7 mouse cellular contexts compared by ENCODE assay signal in the genomic region with DNA sequence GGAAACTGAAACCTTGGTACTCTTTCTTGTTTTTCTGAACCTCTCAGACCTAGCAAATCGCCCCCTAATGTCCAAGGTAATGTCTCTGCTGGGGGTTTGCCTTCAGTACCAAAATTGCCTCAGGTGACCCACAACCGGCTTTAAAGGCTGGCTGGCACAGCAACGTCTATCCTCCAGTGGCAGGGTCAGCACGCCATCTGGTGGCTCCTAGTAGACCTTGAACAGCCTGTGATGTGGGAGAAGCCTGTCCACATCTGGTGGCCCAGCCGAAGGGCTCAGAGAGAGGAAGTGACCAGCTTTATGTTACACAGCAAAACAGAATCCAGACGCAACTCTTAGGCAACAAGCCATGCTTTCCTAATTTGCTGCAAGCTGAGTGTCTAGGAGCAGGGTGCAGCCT. TPM values are rescaled to one million over a fixed set of nuclear protein-coding genes. Genes with fewer than 3 reads are reported as not detected.
A peak's percentile ranks its signal among the peaks of the same experiment; 100 is the strongest.
DNase-seq lines count a peak whose midpoint lies in the region; ATAC-seq and TF ChIP-seq lines count a peak whose summit lies in the region.

No protein-coding gene starts in this region.

- H3K9me3 ChIP-seq in intestine, embryonic 15.5 days = no peaks in the 10 kb centered on the region
- H3K9me3 ChIP-seq in midbrain, embryonic 11.5 days (ENCODE audit: control insufficient read depth, low read length) = no peaks in the 10 kb centered on the region

- H3K9ac ChIP-seq in intestine, embryonic 15.5 days = no peak overlapping the region
- no peak overlapping the region for H3K9ac ChIP-seq in midbrain, embryonic 11.5 days (ENCODE audit: low read length)

- no peak for DNase-seq in Patski (ENCODE audit: low read depth, low spot score)
- DNase-seq in cerebellum, adult 8-10 months = peak; percentile 82
- DNase-seq in frontal cortex, postnatal 36 days (ENCODE audit: low spot score in 2 of 2) = peak; percentile 81 to 85
- peak; percentile 87 for DNase-seq in left cerebral cortex, postnatal 14 days (ENCODE audit: low spot score in 2 of 2)
- DNase-seq in midbrain, embryonic 11.5 days (ENCODE audit: low spot score, missing footprints) = peak; percentile 93
- peak; percentile 38 for DNase-seq in skeletal muscle tissue, adult 2 months (ENCODE audit: low read depth, low spot score)

- ATAC-seq in Patski = no peak
- ATAC-seq in intestine, embryonic 15.5 days = peak; percentile 83
- no peak for ATAC-seq in midbrain, embryonic 11.5 days (ENCODE audit: low FRiP score)

- peaks cover 31% of the 10 kb centered on the region for H3K27me3 ChIP-seq in Patski
- no peaks in the 10 kb centered on the region for H3K27me3 ChIP-seq in intestine, embryonic 15.5 days (replicated peaks)
- no peaks in the 10 kb centered on the region for H3K27me3 ChIP-seq in midbrain, embryonic 11.5 days (ENCODE audit: control insufficient read depth, insufficient read depth, low read length)

- CTCF ChIA-PET in Patski (lab: Charles Lee) = interaction anchor here (1.2 to 1.9 kb wide), 4 partner anchors 9 to 53 kb away, joined by 3 to 5 read pairs (median 4); partner anchors contain the start of gene Slc35f6

- 0 out of 2 replicates have a peak, but pooled peaks cover 3% of the 10 kb centered on the region for H3K4me1 ChIP-seq in intestine, embryonic 15.5 days (replicated peaks)
- no peaks in the 10 kb centered on the region for H3K4me1 ChIP-seq in midbrain, embryonic 11.5 days (ENCODE audit: control insufficient read depth, insufficient read depth, low read length)

- 2% methylated on average over 6 of the region's 6 CpGs for WGBS in intestine, embryonic 15.5 days
- WGBS in midbrain, embryonic 11.5 days = 7% methylated on average over 6 of the region's 6 CpGs

- no peaks in the 10 kb centered on the region for H3K36me3 ChIP-seq in intestine, embryonic 15.5 days
- no peaks in the 10 kb centered on the region for H3K36me3 ChIP-seq in midbrain, embryonic 11.5 days (ENCODE audit: control insufficient read depth, insufficient read depth, low read length)

- no peak overlapping the region for H3K4me2 ChIP-seq in intestine, embryonic 15.5 days (replicated peaks)
- no peak overlapping the region for H3K4me2 ChIP-seq in midbrain, embryonic 11.5 days

- H3K4me3 ChIP-seq in intestine, embryonic 15.5 days (replicated peaks) = no peak overlapping the region
- H3K4me3 ChIP-seq in midbrain, embryonic 11.5 days (ENCODE audit: low read depth, low read length) = no peak overlapping the region

- TF ChIP-seq CTCF in Patski (IDR thresholded peaks at IDR 0.05) = peak; percentile 95

- POLR2A ChIA-PET in Patski (lab: Charles Lee) = no interaction called here

- intact Hi-C loops in left cerebral cortex, postnatal 14 days (cut with DNase I) = loop anchor here (2.0 to 5.0 kb wide), 3 partner anchors 119 to 426 kb away; no protein-coding TSS in a partner anchor

- in situ Hi-C loops in Patski (cut with MboI; ENCODE audit: low pct_unique_long_range_greater_than_20kb) = loop anchor here (5.0 kb wide), 2 partner anchors 121 to 216 kb away; no protein-coding TSS in a partner anchor

- H3K27ac ChIP-seq in intestine, embryonic 15.5 days = no peak overlapping the region
- no peak overlapping the region for H3K27ac ChIP-seq in midbrain, embryonic 11.5 days (ENCODE audit: low read depth, low read length)

RNA-seq across cellular contexts. Expression of gene Slc35f6, which starts 9.7 kb away (rescaled TPM):
- 49.7 TPM for polyA plus RNA-seq in Patski (2021)
- 36.8 and 40.4 TPM in 2 replicates for polyA plus RNA-seq in intestine, embryonic 15.5 days (2015; fragmentation: Nextera tagmentation; extraction: Ambion mirVana)
- 10 to 100 TPM; 32.2 to 37.4 TPM for total RNA-seq in left cerebral cortex, postnatal 14 days (2021)
- 22.6 and 28.4 TPM in 2 replicates for polyA plus RNA-seq in midbrain, embryonic 11.5 days (2014; fragmentation: Nextera tagmentation; extraction: Ambion mirVana)

RNA-seq across cellular contexts. Expression of gene Cenpa, which starts 28.5 kb away (rescaled TPM):
- polyA plus RNA-seq in Patski (2021) = 106 TPM
- polyA plus RNA-seq in intestine, embryonic 15.5 days (2015; fragmentation: Nextera tagmentation; extraction: Ambion mirVana) = 216 and 224 TPM in 2 replicates
- 1 to 10 TPM; 8.1 to 9.5 TPM for total RNA-seq in left cerebral cortex, postnatal 14 days (2021)
- polyA plus RNA-seq in midbrain, embryonic 11.5 days (2014; fragmentation: Nextera tagmentation; extraction: Ambion mirVana) = 398 and 399 TPM in 2 replicates

RNA-seq across cellular contexts. Expression of gene Kcnk3, which starts 50.1 kb away (rescaled TPM):
- not detected for polyA plus RNA-seq in Patski (2021)
- 24.4 and 24.9 TPM in 2 replicates for polyA plus RNA-seq in intestine, embryonic 15.5 days (2015; fragmentation: Nextera tagmentation; extraction: Ambion mirVana)
- 10 to 100 TPM; 19.5 to 20.2 TPM for total RNA-seq in left cerebral cortex, postnatal 14 days (2021)
- polyA plus RNA-seq in midbrain, embryonic 11.5 days (2014; fragmentation: Nextera tagmentation; extraction: Ambion mirVana) = 0.27 and 0.50 TPM in 2 replicates

Comparison
In these comparisons a context has a peak if more than half of its experiments do, and no peak if none do; other contexts are left out.
1. RNA of gene Kcnk3, which starts 50.1 kb away (polyA plus RNA-seq): 24.4 to 24.9 TPM in intestine, embryonic 15.5 days; 0.27 to 0.50 TPM in midbrain, embryonic 11.5 days and not detected in Patski (single experiment); every median in the first group is over 10 times any median in the second.